Mouse (Mus musculus) intestine, embryonic 16.5 days (tissue): ENCODE results near the gene Ccdc106. TPM values are rescaled to one million over a fixed set of nuclear protein-coding genes. Genes with fewer than 3 reads are reported as not detected.

ENCODE experiments used
- ATAC-seq: fragments of 200-750 bp; cut with Nextera tagmentation; 2 replicates; pipeline ENCODE4 v1.8.0; 2017; ENCODE audit warnings: moderate TSS enrichment, moderate library complexity
- H3K27ac ChIP-seq: fragments of 300-500 bp; sonication (generic); 2 replicates; pipeline ENCODE4 v1.5.1; 2014; ENCODE audit warnings: mild to moderate bottlenecking, low read length
- H3K27me3 ChIP-seq: fragments of 300-500 bp; sonication (generic); replicated peaks from 2 replicates; pipeline ENCODE4 v1.6.1; 2014; ENCODE audit warnings: low read length, control low read depth, mixed read lengths; ENCODE audit not compliant: control insufficient read depth, insufficient read depth
- H3K36me3 ChIP-seq: fragments of 300-500 bp; sonication (generic); 2 replicates; pipeline ENCODE4 v1.6.1; 2014; ENCODE audit warnings: low read length, control low read depth; ENCODE audit not compliant: control insufficient read depth, insufficient read depth
- H3K4me1 ChIP-seq: fragments of 300-500 bp; sonication (generic); 2 replicates; pipeline ENCODE4 v1.6.1; 2014; ENCODE audit warnings: low read length, control low read depth, mixed read lengths; ENCODE audit not compliant: control insufficient read depth, insufficient read depth
- H3K4me2 ChIP-seq: fragments of 300-500 bp; sonication (generic); 2 replicates; pipeline ENCODE4 v1.6.1; 2014; ENCODE audit warnings: low read depth, low read length, control low read depth
- H3K4me3 ChIP-seq: fragments of 300-500 bp; sonication (generic); 2 replicates; pipeline ENCODE4 v1.5.1; 2014; ENCODE audit warnings: mild to moderate bottlenecking, low read length
- H3K9ac ChIP-seq: fragments of 300-500 bp; sonication (generic); 2 replicates; pipeline ENCODE4 v1.6.1; 2014; ENCODE audit warnings: low read depth, low read length
- H3K9me3 ChIP-seq: fragments of 300-500 bp; sonication (generic); 2 replicates; pipeline ENCODE4 v1.6.1; 2016; ENCODE audit warnings: low read length, control low read depth; ENCODE audit not compliant: control insufficient read depth
- WGBS: fragments of 180-500 bp; shearing (Covaris S2); extraction: QIAGEN DNeasy Blood & Tissue Kit; methylation state at CpG from one replicate; pipeline ENCODE4 v1.1.7; 2014; 5-methylcytosine and 5-hydroxymethylcytosine counted together
- polyA plus RNA-seq: library from polyadenylated mRNA; unstranded; fragments of >200 nt; fragmentation: Nextera tagmentation; extraction: Ambion mirVana; gene quantifications from 2 replicates; pipeline ENCODE4 v1.2.1, GENCODE M21; 2015

The Ccdc106 gene
- polyA plus RNA-seq, 1 experiment from 2014 or later = 13.7 TPM

DNA sequence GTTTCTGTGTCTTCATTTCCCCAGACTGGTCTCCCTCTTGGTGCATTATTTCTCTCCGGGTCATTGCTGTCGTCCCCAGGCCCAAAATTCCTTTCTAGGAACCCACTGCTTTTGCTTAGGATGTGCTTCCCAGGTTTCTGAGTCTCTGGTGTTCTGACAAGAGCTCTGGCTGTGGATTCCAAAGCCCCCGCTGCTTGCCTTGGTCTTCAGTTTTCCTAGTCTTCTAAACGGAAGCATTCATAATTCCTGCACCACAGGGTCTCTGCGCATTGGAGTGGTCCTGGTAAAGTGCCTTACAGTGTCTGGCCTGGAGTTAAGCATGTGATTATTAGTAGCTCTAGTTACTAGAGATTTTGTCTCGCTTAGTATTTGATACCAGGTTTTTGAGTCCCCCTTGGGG, 60.5 kb downstream of the Ccdc106 start:
- Histone ChIP-seq H3K27me3 (no peaks in the 10 kb centered on the region), H3K27ac (peak overlapping the region; percentile 97), H3K4me1 (peaks cover 10% of the 10 kb centered on the region), H3K9ac (peak overlapping the region; percentile 99), H3K4me3 (peak overlapping the region; percentile 100), H3K9me3 (no peaks in the 10 kb centered on the region), H3K4me2 (peak overlapping the region; percentile 73), H3K36me3 (peaks cover 17% of the 10 kb centered on the region; the same call in 1 of the 2 replicates)
- 13% methylated on average over 6 of the region's 6 CpGs for WGBS
- no peak for ATAC-seq

DNA sequence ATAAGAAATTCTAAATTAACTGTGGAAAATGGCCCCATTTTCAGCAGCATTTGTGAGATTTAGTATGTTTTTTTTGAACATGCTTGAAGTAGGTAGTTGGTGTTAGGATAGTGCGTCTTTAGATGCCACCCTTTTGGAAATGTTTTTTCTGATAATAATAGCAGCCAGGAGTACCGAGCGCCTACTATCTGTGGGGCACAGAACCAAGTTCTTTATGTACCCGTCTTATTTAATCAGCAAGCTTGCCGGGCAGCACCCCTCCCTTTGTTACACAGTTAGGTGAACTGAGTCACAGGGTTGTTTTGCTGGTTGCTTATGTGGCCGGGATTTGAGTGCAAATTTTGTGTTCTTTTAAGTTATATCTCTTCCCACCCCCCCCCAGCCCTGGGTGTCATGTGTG, 60.9 kb downstream of the Ccdc106 start:
- Histone ChIP-seq H3K4me1 (peaks cover 12% of the 10 kb centered on the region), H3K9ac (peak overlapping the region; percentile 99), H3K27ac (peak overlapping the region; percentile 97), H3K9me3 (no peaks in the 10 kb centered on the region), H3K27me3 (no peaks in the 10 kb centered on the region), H3K36me3 (peaks cover 14% of the 10 kb centered on the region; the same call in 1 of the 2 replicates), H3K4me3 (peak overlapping the region; percentile 100), H3K4me2 (peak overlapping the region; percentile 73)
- ATAC-seq = no peak
- WGBS = 65% methylated on average over 6 of the region's 6 CpGs

DNA sequence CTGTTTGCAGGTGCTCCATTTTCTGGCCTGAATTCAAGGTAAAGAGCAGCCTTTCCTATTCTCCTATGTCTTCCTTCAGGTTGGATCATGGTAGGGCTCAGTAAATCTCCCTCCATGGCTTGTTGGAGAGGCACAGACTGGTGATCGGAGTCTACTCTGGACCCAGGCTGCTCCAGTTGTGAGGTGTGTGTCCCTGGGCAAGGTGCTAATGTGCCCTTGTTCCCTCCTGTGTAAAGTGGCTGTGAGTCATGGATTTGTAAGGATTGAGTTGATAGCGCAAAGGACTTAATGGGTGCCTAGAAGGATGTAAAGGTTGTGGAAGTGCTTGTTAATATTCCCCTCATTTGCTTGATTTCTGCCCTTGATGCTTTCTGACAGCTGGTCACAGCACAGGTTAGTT, 61.6 kb downstream of the Ccdc106 start:
- no peaks in the 10 kb centered on the region for H3K9me3 ChIP-seq
- peak overlapping the region; percentile 55 for H3K27ac ChIP-seq
- peak overlapping the region; percentile 73 for H3K4me2 ChIP-seq
- no peaks in the 10 kb centered on the region for H3K27me3 ChIP-seq
- H3K4me3 ChIP-seq = peak overlapping the region; percentile 100
- peak overlapping the region; percentile 99 for H3K9ac ChIP-seq
- 86% methylated on average over 2 of the region's 2 CpGs for WGBS
- H3K36me3 ChIP-seq = peaks cover 8% of the 10 kb centered on the region; the same call in 1 of the 2 replicates
- no peak for ATAC-seq
- peaks cover 14% of the 10 kb centered on the region for H3K4me1 ChIP-seq

DNA sequence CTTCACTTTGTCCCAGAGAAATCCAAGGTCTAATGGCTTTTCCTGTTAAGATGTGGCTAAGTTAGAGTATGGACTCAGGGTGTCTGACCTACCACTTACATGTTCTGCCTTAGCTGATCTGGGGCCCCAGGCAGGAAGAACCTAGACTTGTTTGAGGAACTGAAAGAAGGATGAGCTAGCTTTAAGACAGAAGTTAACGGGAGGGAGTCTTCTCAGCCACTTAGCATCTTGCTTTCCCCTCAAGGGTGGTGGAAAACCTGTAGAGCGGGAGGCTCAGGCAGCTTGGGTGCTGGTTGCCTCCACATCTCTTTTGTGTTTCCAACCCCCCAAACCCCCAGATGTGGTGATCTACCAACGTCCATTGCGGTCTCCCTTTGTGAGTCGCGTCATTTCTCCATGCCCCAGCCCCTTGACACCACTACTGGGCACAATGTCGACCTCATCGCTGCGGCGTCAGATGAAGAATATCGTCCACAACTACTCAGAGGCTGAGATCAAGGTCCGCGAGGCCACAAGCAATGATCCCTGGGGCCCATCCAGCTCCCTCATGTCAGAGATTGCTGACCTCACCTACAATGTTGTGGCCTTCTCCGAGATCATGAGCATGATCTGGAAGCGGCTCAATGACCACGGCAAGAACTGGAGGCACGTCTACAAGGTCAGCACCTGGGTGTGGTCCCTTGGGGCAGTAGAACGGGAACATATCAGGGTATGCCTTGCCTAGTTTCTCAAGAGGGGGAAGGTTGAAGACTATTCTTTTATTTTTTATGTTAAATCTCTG, 63.2 kb downstream of the Ccdc106 start:
- Histone ChIP-seq H3K27ac (peak overlapping the region; percentile 77), H3K4me3 (peak overlapping the region; percentile 2; the same call in 1 of the 2 replicates), H3K9me3 (no peaks in the 10 kb centered on the region), H3K27me3 (no peaks in the 10 kb centered on the region), H3K4me2 (peak overlapping the region; percentile 21; the same call in 1 of the 2 replicates), H3K4me1 (peaks cover 17% of the 10 kb centered on the region), H3K36me3 (0 out of 2 replicates have a peak, but pooled peaks cover 3% of the 10 kb centered on the region), H3K9ac (peak overlapping the region; percentile 45; the same call in 1 of the 2 replicates)
- peak; percentile 28 for ATAC-seq
- WGBS = 74% methylated on average over 18 of the region's 18 CpGs

DNA sequence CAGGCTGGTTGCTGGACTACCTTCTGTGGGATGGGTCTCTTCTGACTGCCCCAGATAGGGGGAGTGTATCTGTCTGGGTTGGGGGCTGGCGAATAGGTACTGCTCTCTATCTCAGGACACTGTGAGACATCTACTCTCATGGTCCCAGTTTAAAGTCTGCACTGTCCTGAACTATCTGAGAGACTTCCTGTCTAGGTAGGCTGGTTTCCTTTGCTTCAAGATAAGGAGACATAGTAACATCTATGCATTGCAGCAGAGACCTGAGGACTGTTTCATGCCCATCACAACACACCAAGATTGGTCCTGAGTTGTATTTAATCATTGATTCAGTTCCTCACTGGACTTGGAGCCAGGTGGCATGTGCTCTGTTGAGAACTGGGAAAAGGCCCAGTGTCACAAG, 65.2 kb downstream of the Ccdc106 start:
- Histone ChIP-seq H3K4me1 (peaks cover 17% of the 10 kb centered on the region), H3K4me2 (no peak overlapping the region), H3K9ac (no peak overlapping the region), H3K36me3 (0 out of 2 replicates have a peak, but pooled peaks cover 3% of the 10 kb centered on the region), H3K27me3 (no peaks in the 10 kb centered on the region), H3K9me3 (no peaks in the 10 kb centered on the region), H3K4me3 (no peak overlapping the region), H3K27ac (no peak overlapping the region)
- 86% methylated on average over 1 of the region's 1 CpGs for WGBS
- ATAC-seq = no peak

DNA sequence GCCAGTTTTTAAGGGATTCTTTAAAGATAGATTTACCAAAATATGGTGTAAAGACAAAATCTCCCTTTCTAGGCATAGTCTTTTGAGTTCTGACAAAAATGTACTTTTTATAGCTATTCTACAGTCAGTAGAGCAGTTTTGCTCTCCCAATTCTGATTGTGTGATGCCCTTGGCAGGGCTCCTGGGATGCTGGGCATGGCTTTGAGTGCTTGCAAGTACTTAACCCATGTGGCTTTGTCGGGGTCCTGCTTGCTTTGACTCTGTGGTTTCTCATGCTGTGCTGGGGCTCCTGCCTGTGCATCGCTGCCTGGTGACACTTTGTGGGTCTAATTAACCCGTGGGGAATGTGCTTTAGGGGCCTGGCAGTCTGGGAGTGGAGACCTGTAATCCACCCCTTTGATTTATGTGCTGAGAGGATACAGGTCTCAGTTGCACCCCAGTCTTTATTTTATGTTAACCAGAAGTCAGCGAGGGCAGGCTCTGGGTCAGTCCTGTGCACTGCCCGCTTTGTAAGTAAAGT, 66.6 kb downstream of the Ccdc106 start:
- Histone ChIP-seq H3K27me3 (no peaks in the 10 kb centered on the region), H3K27ac (peak overlapping the region; percentile 73), H3K36me3 (peaks cover 6% of the 10 kb centered on the region; the same call in 1 of the 2 replicates), H3K4me2 (no peak overlapping the region), H3K4me3 (no peak overlapping the region), H3K9ac (no peak overlapping the region), H3K4me1 (peaks cover 9% of the 10 kb centered on the region), H3K9me3 (no peaks in the 10 kb centered on the region)
- ATAC-seq = no peak
- 55% methylated on average over 5 of the region's 5 CpGs for WGBS

DNA sequence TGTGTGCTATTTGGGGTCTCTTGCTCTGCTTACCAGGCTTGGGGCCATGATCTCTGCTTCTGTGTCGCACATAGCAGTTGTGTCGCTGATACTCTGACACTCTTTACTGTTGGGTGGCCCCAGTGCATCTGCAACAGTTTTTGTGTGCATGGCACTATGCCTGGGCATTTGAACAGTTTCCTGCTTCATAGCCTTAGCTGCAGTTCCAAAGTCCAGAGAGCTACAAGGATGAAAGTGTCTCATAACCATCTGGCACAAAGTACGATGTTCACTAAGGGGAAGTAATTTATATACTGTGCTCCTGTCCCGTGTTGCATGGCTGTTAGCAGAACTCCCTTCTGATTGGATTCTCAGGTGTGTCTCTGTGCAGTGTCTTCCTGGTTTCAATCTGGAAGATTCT, 67.5 kb downstream of the Ccdc106 start:
- ATAC-seq = peak; percentile 89
- H3K9me3 ChIP-seq = no peaks in the 10 kb centered on the region
- H3K4me3 ChIP-seq = no peak overlapping the region
- no peaks in the 10 kb centered on the region for H3K27me3 ChIP-seq
- H3K36me3 ChIP-seq = peaks cover 9% of the 10 kb centered on the region; the same call in 1 of the 2 replicates
- H3K27ac ChIP-seq = peak overlapping the region; percentile 82
- no peak overlapping the region for H3K9ac ChIP-seq
- WGBS = 64% methylated on average over 4 of the region's 4 CpGs
- no peak overlapping the region for H3K4me2 ChIP-seq
- peaks cover 9% of the 10 kb centered on the region for H3K4me1 ChIP-seq

DNA sequence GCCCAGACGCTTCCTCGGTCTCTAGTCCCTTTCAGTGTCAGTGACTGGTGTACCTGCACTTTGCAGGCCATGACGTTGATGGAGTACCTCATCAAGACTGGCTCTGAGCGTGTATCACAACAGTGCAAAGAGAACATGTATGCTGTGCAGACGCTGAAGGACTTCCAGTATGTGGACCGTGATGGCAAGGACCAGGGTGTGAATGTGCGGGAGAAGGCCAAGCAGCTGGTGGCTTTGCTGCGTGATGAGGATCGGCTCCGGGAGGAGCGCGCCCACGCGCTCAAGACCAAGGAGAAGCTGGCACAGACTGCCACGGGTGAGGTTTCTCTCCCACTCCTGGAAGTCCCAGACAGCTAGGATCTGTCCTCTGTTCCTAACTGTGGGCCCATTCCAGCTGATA, 69.5 kb downstream of the Ccdc106 start:
- Histone ChIP-seq H3K27ac (no peak overlapping the region), H3K9me3 (no peaks in the 10 kb centered on the region), H3K4me1 (peaks cover 10% of the 10 kb centered on the region), H3K4me3 (no peak overlapping the region), H3K4me2 (no peak overlapping the region), H3K36me3 (peaks cover 16% of the 10 kb centered on the region), H3K9ac (no peak overlapping the region), H3K27me3 (no peaks in the 10 kb centered on the region)
- no peak for ATAC-seq
- 93% methylated on average over 15 of the region's 15 CpGs for WGBS

DNA sequence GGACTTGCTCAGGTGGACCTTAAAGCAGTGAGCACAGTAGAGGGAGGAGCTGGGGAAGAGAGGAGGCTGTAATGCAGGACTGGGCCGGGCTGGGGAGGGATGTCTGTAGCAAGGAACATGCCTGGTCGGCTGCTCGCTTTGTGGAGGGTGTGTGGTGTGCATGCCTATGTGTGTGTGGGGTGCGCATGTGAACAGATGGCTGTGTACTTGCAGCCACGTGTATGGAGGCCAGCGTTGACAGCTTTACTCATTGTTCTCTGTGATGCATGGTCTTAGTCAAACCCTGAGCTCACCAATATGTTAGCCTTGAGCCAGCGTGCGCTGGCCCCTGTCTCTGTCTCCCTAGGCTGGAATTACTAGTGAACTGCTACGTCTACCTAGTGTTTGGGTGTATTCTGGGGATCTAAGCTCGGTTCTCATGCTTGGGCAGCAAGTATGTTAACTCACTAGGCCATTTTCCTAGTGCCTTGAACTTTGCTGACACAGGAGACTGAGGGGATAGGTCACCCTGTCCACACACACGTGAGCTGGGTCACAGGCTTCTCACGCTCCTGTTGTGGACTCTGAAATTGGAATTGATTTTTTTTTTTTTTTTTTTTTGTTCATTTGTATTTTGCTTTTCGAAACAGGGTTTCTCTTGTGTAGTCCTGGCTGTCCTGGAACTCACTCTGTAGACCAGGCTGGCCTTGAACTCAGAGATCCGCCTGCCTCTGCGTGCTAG, 70.8 kb downstream of the Ccdc106 start:
- H3K4me1 ChIP-seq = peaks cover 10% of the 10 kb centered on the region
- H3K27ac ChIP-seq = no peak overlapping the region
- no peak for ATAC-seq
- peaks cover 27% of the 10 kb centered on the region for H3K36me3 ChIP-seq
- H3K9me3 ChIP-seq = no peaks in the 10 kb centered on the region
- no peaks in the 10 kb centered on the region for H3K27me3 ChIP-seq
- no peak overlapping the region for H3K4me2 ChIP-seq
- no peak overlapping the region for H3K4me3 ChIP-seq
- H3K9ac ChIP-seq = no peak overlapping the region
- WGBS = 91% methylated on average over 15 of the region's 15 CpGs
